In genomic region chr15:62825586-62825985, GRCm38 (mm10) we compare ENCODE assay signal across 19 mouse cellular contexts.
DNase-seq lines count a peak whose midpoint lies in the region; ATAC-seq and TF ChIP-seq lines count a peak whose summit lies in the region.
"Had no signal": no experiment of that assay in that cellular context is flagged by ENCODE, and none has a peak within 500 bp of the region (broad histone marks: within the 10 kb centered on the region; RNA-seq: fewer than 3 reads in every experiment).

No protein-coding gene starts in this region.

- H3K36me3 ChIP-seq in embryonic facial prominence, embryonic 14.5 days (ENCODE audit: control insufficient read depth, insufficient read depth, low read length) = no peaks in the 10 kb centered on the region
- no peaks in the 10 kb centered on the region for H3K36me3 ChIP-seq in embryonic facial prominence, embryonic 10.5 days (replicated peaks)
- no peaks in the 10 kb centered on the region for H3K36me3 ChIP-seq in limb, embryonic 14.5 days (ENCODE audit: control insufficient read depth, insufficient read depth, low read length)
- no peaks in the 10 kb centered on the region for H3K36me3 ChIP-seq in limb, embryonic 10.5 days
- no peaks in the 10 kb centered on the region for H3K36me3 ChIP-seq in myocyte (ENCODE audit: control insufficient read depth, insufficient read depth)
- H3K36me3 ChIP-seq: forebrain, embryonic 15.5 days; heart, embryonic 13.5 days; hindbrain, embryonic 12.5 days had no signal

- no peak overlapping the region for H3K27ac ChIP-seq in embryonic facial prominence, embryonic 14.5 days (replicated peaks; ENCODE audit: low read depth, low read length)
- H3K27ac ChIP-seq in embryonic facial prominence, embryonic 10.5 days (replicated peaks) = no peak overlapping the region
- H3K27ac ChIP-seq in limb, embryonic 14.5 days (replicated peaks; ENCODE audit: low read depth, low read length) = no peak overlapping the region
- no peak overlapping the region for H3K27ac ChIP-seq in limb, embryonic 10.5 days
- H3K27ac ChIP-seq: forebrain, embryonic 15.5 days; heart, embryonic 13.5 days; hindbrain, embryonic 12.5 days had no signal

- H3K79me2 ChIP-seq in myocyte (ENCODE audit: control insufficient read depth, insufficient read depth) = no peaks in the 10 kb centered on the region

- TF ChIP-seq POLR2A in limb, embryonic 14.5 days (IDR thresholded peaks at IDR 0.05; ENCODE audit: borderline replicate concordance, extremely low read depth, insufficient read depth, insufficient read length) = no peak
- no peak for TF ChIP-seq POLR2A in myocyte (IDR thresholded peaks at IDR 0.05; ENCODE audit: insufficient read length, low read depth)

- peak; percentile 35 for DNase-seq in embryonic facial prominence, embryonic 14.5 days (ENCODE audit: low spot score)
- no peak for DNase-seq in embryonic facial prominence, embryonic 10.5 days (ENCODE audit: low spot score)
- DNase-seq in layer of hippocampus, adult 11-12 months (ENCODE audit: low spot score) = peak; percentile 6
- no peak for DNase-seq in layer of hippocampus, postnatal 25 days (ENCODE audit: extremely low spot score in 1 of 2, low spot score in 1 of 2)
- peak; percentile 35 for DNase-seq in limb, embryonic 14.5 days (ENCODE audit: low spot score)
- DNase-seq in limb, embryonic 10.5 days (ENCODE audit: low spot score) = no peak
- DNase-seq in adrenal gland, postnatal 10 days = no peak
- DNase-seq: adrenal gland, postnatal 25 days; cerebellum, adult 2 months; gastrocnemius, postnatal 25 days; heart, adult 11 months; heart, postnatal 36 days had no signal

- H3K9me3 ChIP-seq in embryonic facial prominence, embryonic 14.5 days (ENCODE audit: control insufficient read depth, low read length) = no peaks in the 10 kb centered on the region
- no peaks in the 10 kb centered on the region for H3K9me3 ChIP-seq in embryonic facial prominence, embryonic 10.5 days
- no peaks in the 10 kb centered on the region for H3K9me3 ChIP-seq in limb, embryonic 14.5 days (ENCODE audit: control insufficient read depth, low read length)
- H3K9me3 ChIP-seq in limb, embryonic 10.5 days (replicated peaks) = no peaks in the 10 kb centered on the region
- H3K9me3 ChIP-seq: forebrain, embryonic 15.5 days; heart, embryonic 13.5 days; hindbrain, embryonic 12.5 days had no signal

- no peak overlapping the region for H3K4me2 ChIP-seq in embryonic facial prominence, embryonic 14.5 days (ENCODE audit: low read depth, low read length)
- H3K4me2 ChIP-seq in limb, embryonic 14.5 days (replicated peaks; ENCODE audit: low read depth, low read length, severe bottlenecking) = no peak overlapping the region
- no peak overlapping the region for H3K4me2 ChIP-seq in myocyte (ENCODE audit: low read depth)
- H3K4me2 ChIP-seq: forebrain, embryonic 15.5 days; heart, embryonic 13.5 days; hindbrain, embryonic 12.5 days had no signal

- H3K4me1 ChIP-seq in embryonic facial prominence, embryonic 14.5 days (ENCODE audit: control insufficient read depth, insufficient read depth, low read length) = no peaks in the 10 kb centered on the region
- H3K4me1 ChIP-seq in embryonic facial prominence, embryonic 10.5 days = no peaks in the 10 kb centered on the region
- no peaks in the 10 kb centered on the region for H3K4me1 ChIP-seq in limb, embryonic 14.5 days (ENCODE audit: control insufficient read depth, insufficient read depth, low read length)
- H3K4me1 ChIP-seq in limb, embryonic 10.5 days = no peaks in the 10 kb centered on the region
- H3K4me1 ChIP-seq: forebrain, embryonic 15.5 days; heart, embryonic 13.5 days; hindbrain, embryonic 12.5 days had no signal

- no peak for ATAC-seq in embryonic facial prominence, embryonic 14.5 days (ENCODE audit: low read depth)
- no peak for ATAC-seq in limb, embryonic 14.5 days (ENCODE audit: low FRiP score, low read depth)
- ATAC-seq: forebrain, embryonic 15.5 days; hindbrain, embryonic 16.5 days; Patski had no signal

- H3K4me3 ChIP-seq in embryonic facial prominence, embryonic 14.5 days (ENCODE audit: low read depth, low read length) = no peak overlapping the region
- no peak overlapping the region for H3K4me3 ChIP-seq in embryonic facial prominence, embryonic 10.5 days
- no peak overlapping the region for H3K4me3 ChIP-seq in limb, embryonic 14.5 days (replicated peaks; ENCODE audit: low read length)
- H3K4me3 ChIP-seq in limb, embryonic 10.5 days = no peak overlapping the region
- no peak overlapping the region for H3K4me3 ChIP-seq in myocyte
- H3K4me3 ChIP-seq: forebrain, embryonic 15.5 days; heart, embryonic 13.5 days; hindbrain, embryonic 12.5 days had no signal

- H3K9ac ChIP-seq in embryonic facial prominence, embryonic 14.5 days (ENCODE audit: low read depth, low read length) = no peak overlapping the region
- no peak overlapping the region for H3K9ac ChIP-seq in limb, embryonic 14.5 days (ENCODE audit: low read depth, low read length, severe bottlenecking)
- H3K9ac ChIP-seq: forebrain, embryonic 15.5 days; heart, embryonic 13.5 days; hindbrain, embryonic 12.5 days had no signal

- H3K27me3 ChIP-seq in embryonic facial prominence, embryonic 14.5 days (replicated peaks; ENCODE audit: control insufficient read depth, insufficient read depth, low read length) = no peaks in the 10 kb centered on the region
- no peaks in the 10 kb centered on the region for H3K27me3 ChIP-seq in embryonic facial prominence, embryonic 10.5 days (replicated peaks; ENCODE audit: low read depth, poor library complexity, severe bottlenecking)
- H3K27me3 ChIP-seq in limb, embryonic 14.5 days (ENCODE audit: control insufficient read depth, insufficient read depth, low read length) = no peaks in the 10 kb centered on the region
- H3K27me3 ChIP-seq in limb, embryonic 10.5 days (ENCODE audit: low read depth, poor library complexity, severe bottlenecking) = no peaks in the 10 kb centered on the region
- no peaks in the 10 kb centered on the region for H3K27me3 ChIP-seq in myocyte (ENCODE audit: control insufficient read depth, insufficient read depth, insufficient read length)
- H3K27me3 ChIP-seq: CH12.LX; forebrain, embryonic 15.5 days; heart, embryonic 13.5 days; hindbrain, embryonic 12.5 days; Patski had no signal

- no peak overlapping the region for H3ac ChIP-seq in myocyte (ENCODE audit: control insufficient read depth, insufficient read length)

TF ChIP-seq in myocyte, 11 proteins besides CTCF, POLR2A, EP300 and RAD21:
- TF ChIP-seq SRF (IDR thresholded peaks at IDR 0.05; ENCODE audit: control insufficient read depth, insufficient read length, low read depth) (peak; percentile 97), POLR2AphosphoS2 (IDR thresholded peaks at IDR 0.05; ENCODE audit: insufficient read length, low read depth) (no peak), TCF12 (IDR thresholded peaks at IDR 0.05; ENCODE audit: insufficient read depth, poor library complexity, severe bottlenecking) (peak; percentile 96), E2F4 (IDR thresholded peaks at IDR 0.05; ENCODE audit: insufficient read depth) (no peak), CEBPB (IDR thresholded peaks at IDR 0.05; ENCODE audit: insufficient read depth, poor library complexity, severe bottlenecking) (no peak), MAX (IDR thresholded peaks at IDR 0.05; ENCODE audit: low read depth) (no peak), MYOG (IDR thresholded peaks at IDR 0.05; ENCODE audit: control insufficient read depth in 1 of 3, insufficient read depth in 1 of 3, insufficient read length in 2 of 3, low read depth in 2 of 3) (peak; percentile 49 to 95 (median 89)), TCF3 (IDR thresholded peaks at IDR 0.05; ENCODE audit: insufficient read length, low read depth) (peak; percentile 85), REST (IDR thresholded peaks at IDR 0.05; ENCODE audit: insufficient read depth, insufficient read length) (no peak), USF1 (IDR thresholded peaks at IDR 0.05; ENCODE audit: low read depth) (peak; percentile 4), MYOD1 (IDR thresholded peaks at IDR 0.05; ENCODE audit: control insufficient read depth in 1 of 3, insufficient read length in 2 of 3, low read depth in 2 of 3) (peak; percentile 69 to 97 (median 95))

Comparison
In these comparisons a context has a peak if more than half of its experiments do, and no peak if none do; other contexts are left out.
1. DNase-seq: peak in embryonic facial prominence, embryonic 14.5 days (single experiment), layer of hippocampus, adult 11-12 months (single experiment) and limb, embryonic 14.5 days (single experiment); none in embryonic facial prominence, embryonic 10.5 days (single experiment), layer of hippocampus, postnatal 25 days (0 of 2), limb, embryonic 10.5 days (single experiment) and adrenal gland, postnatal 10 days (single experiment).